Mouse (Mus musculus) hindbrain, postnatal 0 days (tissue): ENCODE results near the gene Gli3. TPM values are rescaled to one million over a fixed set of nuclear protein-coding genes. Genes with fewer than 3 reads are reported as not detected.

Source experiments
- ATAC-seq: fragments of 200-750 bp; cut with Nextera tagmentation; 2 replicates; pipeline ENCODE4 v1.8.0; 2017; ENCODE audit warnings: mild to moderate bottlenecking, moderate TSS enrichment, moderate library complexity
- DNase-seq: peaks from one replicate; pipeline ENCODE4 v3.0.0-alpha.2; 2015; ENCODE audit warnings: low spot score
- H3K27ac ChIP-seq: fragments of 300-500 bp; sonication (generic); 2 replicates; pipeline ENCODE4 v1.5.1; 2014; ENCODE audit warnings: mild to moderate bottlenecking
- H3K27me3 ChIP-seq: fragments of 300-500 bp; sonication (generic); 2 replicates; pipeline ENCODE4 v1.6.1; 2014; ENCODE audit warnings: low read length, mixed read lengths; ENCODE audit not compliant: insufficient read depth
- H3K36me3 ChIP-seq: fragments of 300-500 bp; sonication (generic); 2 replicates; pipeline ENCODE4 v1.6.1; 2014; ENCODE audit warnings: low read length, mixed read lengths; ENCODE audit not compliant: insufficient read depth
- H3K4me1 ChIP-seq: fragments of 300-500 bp; sonication (generic); 2 replicates; pipeline ENCODE4 v1.6.1; 2014; ENCODE audit warnings: antibody characterized with exemption, low read length, mixed read lengths; ENCODE audit not compliant: insufficient read depth
- H3K4me2 ChIP-seq: fragments of 300-500 bp; sonication (generic); 2 replicates; pipeline ENCODE4 v1.6.1; 2014; ENCODE audit warnings: low read depth, mild to moderate bottlenecking, low read length, moderate library complexity, mixed read lengths
- H3K4me3 ChIP-seq: fragments of 300-500 bp; sonication (generic); 2 replicates; pipeline ENCODE4 v1.5.1; 2014; ENCODE audit warnings: low read length
- H3K9ac ChIP-seq: fragments of 300-500 bp; sonication (generic); replicated peaks from 2 replicates; pipeline ENCODE4 v1.6.1; 2014; ENCODE audit warnings: mild to moderate bottlenecking, low read length, moderate library complexity, mixed read lengths
- H3K9me3 ChIP-seq: fragments of 300-500 bp; sonication (generic); 2 replicates; pipeline ENCODE4 v1.6.1; 2016; ENCODE audit warnings: low read length, mixed read lengths
- CTCF ChIP-seq: IDR thresholded peaks from 2 replicates; pipeline ENCODE4 v1.5.1; 2016; ENCODE audit warnings: antibody characterized with exemption, control low read depth, low read depth
- WGBS: fragments of 180-500 bp; shearing (Covaris S2); extraction: QIAGEN DNeasy Blood & Tissue Kit; methylation state at CpG from one replicate; pipeline ENCODE4 v1.1.7; 2014; 5-methylcytosine and 5-hydroxymethylcytosine counted together
- polyA plus RNA-seq: library from polyadenylated mRNA; unstranded; fragments of >200 nt; fragmentation: Nextera tagmentation; extraction: Ambion mirVana; gene quantifications from 2 replicates; pipeline ENCODE4 v1.2.1, GENCODE M21; 2015
- total RNA-seq: library from RNA; depleted of rRNA; stranded (reverse); fragments of >200 nt; gene quantifications from 2 replicates; pipeline ENCODE4 v1.2.3, GENCODE M21; 2014

Gene Gli3
- total and polyA plus RNA-seq, 2 experiments from 2014 or later, result 3.7 to 7.3 TPM

DNA sequence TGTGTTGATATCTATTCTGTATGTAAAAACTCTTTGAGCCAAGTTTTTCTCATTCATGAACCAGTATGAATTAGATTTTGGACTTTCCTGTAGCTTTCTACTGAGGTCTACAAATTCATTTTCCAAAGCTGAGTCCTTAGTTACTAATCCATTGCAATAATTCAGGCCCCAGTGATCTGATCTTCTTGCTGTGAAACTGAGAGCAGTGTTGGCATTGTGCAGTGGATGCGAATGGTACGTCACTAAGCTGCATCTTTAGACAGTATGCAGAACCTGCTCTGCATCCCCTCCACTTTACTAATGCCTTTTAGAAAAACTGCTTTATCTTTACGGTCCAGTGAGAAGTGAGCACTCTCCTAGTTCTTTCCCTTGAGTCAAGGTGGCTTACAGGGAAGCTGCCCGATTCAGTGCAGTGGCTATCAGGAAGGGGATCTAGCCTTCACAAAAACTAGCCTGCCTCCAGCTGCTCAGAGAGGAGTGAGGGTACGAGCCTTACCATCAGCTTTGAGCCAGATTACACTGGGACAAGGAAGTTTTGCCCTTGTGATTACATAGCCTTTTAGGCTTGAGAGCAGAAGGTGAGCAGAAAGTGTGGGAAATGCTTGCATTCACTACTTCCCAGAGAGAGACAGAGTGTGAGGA lies 155.1 kb downstream of the Gli3 start:
- no peak overlapping the region for H3K4me2 ChIP-seq
- 0 out of 2 replicates have a peak, but pooled peaks cover 5% of the 10 kb centered on the region for H3K4me1 ChIP-seq
- 57% methylated on average over 5 of the region's 5 CpGs for WGBS
- no peak overlapping the region for H3K9ac ChIP-seq
- no peak overlapping the region for H3K4me3 ChIP-seq
- TF ChIP-seq CTCF, result no peak
- no peak for ATAC-seq
- no peaks in the 10 kb centered on the region for H3K27me3 ChIP-seq
- no peak for DNase-seq
- no peaks in the 10 kb centered on the region for H3K9me3 ChIP-seq
- H3K27ac ChIP-seq, result no peak overlapping the region
- no peaks in the 10 kb centered on the region for H3K36me3 ChIP-seq

DNA sequence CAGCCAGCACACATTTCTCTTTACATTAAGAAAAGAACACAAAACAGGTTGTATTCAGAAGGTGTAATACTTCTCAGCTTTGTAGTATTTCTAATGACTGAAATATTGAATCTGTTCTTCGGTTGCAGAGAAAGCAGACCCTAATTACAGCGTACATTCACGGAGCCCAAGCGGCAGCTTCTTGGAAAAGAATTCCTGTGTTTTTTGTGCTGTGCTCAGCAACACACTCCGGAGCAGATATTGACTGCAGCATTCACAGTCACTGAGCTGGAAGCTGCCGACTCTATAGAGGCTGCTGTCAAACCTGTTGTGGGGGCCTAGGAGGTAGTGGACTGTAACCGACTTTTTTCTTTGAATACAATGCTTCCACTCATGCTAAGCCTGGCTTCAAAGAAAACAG lies 158.0 kb downstream of the Gli3 start:
- no peaks in the 10 kb centered on the region for H3K27me3 ChIP-seq
- peak; percentile 62; the same call in 1 of the 2 replicates for ATAC-seq
- no peak for TF ChIP-seq CTCF
- no peak overlapping the region for H3K9ac ChIP-seq
- DNase-seq, result peak; percentile 48
- 0 out of 2 replicates have a peak, but pooled peaks cover 10% of the 10 kb centered on the region for H3K4me1 ChIP-seq
- 9% methylated on average over 7 of the region's 7 CpGs for WGBS
- no peaks in the 10 kb centered on the region for H3K9me3 ChIP-seq
- H3K4me3 ChIP-seq, result no peak overlapping the region; the same call in 1 of the 2 replicates
- no peak overlapping the region for H3K27ac ChIP-seq
- H3K4me2 ChIP-seq, result peak overlapping the region; percentile 44
- no peaks in the 10 kb centered on the region for H3K36me3 ChIP-seq

DNA sequence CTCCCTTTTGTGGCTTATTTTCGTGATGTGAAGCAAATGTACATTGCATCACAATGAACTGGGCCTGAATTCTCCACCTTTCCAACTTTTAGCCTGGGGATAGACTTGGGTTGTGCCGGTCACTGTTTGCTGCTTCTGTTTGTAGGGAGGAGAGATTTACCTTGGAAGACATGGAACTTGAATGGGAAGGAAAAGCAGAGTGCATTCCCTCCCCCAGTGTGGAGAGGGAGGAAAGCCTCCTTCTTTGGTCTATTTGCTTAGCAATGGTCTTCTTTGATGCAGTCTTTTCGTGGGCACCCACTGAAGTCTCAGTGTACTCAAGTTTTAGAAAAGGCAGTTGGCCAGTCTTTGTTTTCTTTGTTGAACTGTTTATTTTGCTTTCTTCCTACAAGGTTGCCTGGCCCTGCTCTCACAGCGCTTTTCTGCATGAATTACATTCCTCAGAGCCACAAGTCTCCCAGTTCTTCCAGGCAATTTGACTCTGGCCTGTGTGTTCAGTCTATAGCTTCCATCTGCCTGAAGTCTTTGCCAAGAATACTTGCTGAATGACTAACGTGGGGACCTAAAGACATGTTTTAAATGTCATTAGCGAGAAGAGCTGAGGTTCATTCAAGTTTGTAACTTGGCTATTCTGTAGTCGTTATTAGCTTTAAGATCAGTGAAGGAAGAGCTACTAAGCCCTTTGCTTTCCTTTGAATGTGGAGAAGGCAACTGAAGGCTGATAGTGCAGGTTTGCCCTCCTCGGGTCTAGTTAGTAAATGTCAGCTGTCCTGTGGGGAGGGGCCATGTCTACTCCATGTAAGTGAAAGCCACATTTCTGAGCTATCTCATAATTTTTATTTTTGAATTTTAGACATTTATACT lies 161.7 kb downstream of the Gli3 start:
- WGBS, result 22% methylated on average over 8 of the region's 8 CpGs
- H3K4me2 ChIP-seq, result no peak overlapping the region
- DNase-seq, result peak; percentile 39
- H3K4me1 ChIP-seq, result 0 out of 2 replicates have a peak, but pooled peaks cover 10% of the 10 kb centered on the region
- no peaks in the 10 kb centered on the region for H3K9me3 ChIP-seq
- ATAC-seq, result peak; percentile 53; the same call in 1 of the 2 replicates
- H3K4me3 ChIP-seq, result no peak overlapping the region
- H3K27me3 ChIP-seq, result no peaks in the 10 kb centered on the region
- TF ChIP-seq CTCF, result no peak
- no peak overlapping the region for H3K27ac ChIP-seq
- no peaks in the 10 kb centered on the region for H3K36me3 ChIP-seq
- H3K9ac ChIP-seq, result no peak overlapping the region

DNA sequence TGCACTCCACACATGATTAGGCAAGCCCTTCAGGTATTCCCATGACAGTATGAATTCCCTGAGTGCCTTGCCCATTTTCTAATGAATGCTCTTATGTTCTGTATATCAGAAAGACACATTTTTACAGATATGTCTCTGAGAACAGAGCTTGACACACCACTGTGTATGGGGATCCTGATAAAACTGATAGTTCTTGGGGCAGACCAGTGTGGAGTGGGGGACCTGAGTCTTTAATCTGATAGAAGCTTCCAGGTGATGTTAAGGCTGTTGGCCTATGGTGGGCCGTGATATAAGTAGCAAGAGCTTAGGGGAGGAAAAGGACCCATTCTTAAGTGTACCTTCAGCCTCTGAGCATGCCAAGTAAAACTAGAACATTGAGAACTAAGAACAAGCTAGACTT lies 178.5 kb downstream of the Gli3 start:
- H3K4me2 ChIP-seq, result no peak overlapping the region
- ATAC-seq (no peak), DNase-seq (no peak)
- H3K9me3 ChIP-seq, result no peaks in the 10 kb centered on the region
- no peak overlapping the region for H3K4me3 ChIP-seq
- no peak for TF ChIP-seq CTCF
- 100% methylated on average over 1 of the region's 1 CpGs for WGBS
- no peaks in the 10 kb centered on the region for H3K4me1 ChIP-seq
- H3K27ac ChIP-seq, result no peak overlapping the region
- no peaks in the 10 kb centered on the region for H3K36me3 ChIP-seq
- no peaks in the 10 kb centered on the region for H3K27me3 ChIP-seq
- no peak overlapping the region for H3K9ac ChIP-seq

DNA sequence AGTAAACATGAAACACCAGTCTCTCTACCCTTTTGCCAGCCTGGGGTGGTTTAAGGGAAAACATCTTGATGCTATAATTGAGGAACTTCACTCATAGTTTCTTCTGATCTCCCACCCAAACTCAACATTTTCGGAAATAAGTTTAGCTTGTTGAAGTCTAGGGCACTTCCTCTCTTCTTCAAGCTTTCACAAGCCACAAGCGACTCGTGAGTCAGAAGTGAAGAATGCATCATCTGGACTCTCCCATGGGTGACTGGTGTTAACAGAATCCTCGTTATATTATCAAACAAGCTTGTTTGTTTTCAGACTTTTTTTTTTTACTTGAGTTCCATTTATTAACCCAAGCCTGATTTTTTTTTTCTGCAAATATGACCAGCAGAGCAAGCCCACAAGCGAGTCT lies 197.5 kb downstream of the Gli3 start:
- no peaks in the 10 kb centered on the region for H3K4me1 ChIP-seq
- 89% methylated on average over 5 of the region's 5 CpGs for WGBS
- no peak overlapping the region for H3K9ac ChIP-seq
- H3K27ac ChIP-seq, result no peak overlapping the region
- H3K4me2 ChIP-seq, result no peak overlapping the region
- TF ChIP-seq CTCF, result no peak
- DNase-seq (no peak), ATAC-seq (no peak)
- H3K9me3 ChIP-seq, result no peaks in the 10 kb centered on the region
- H3K36me3 ChIP-seq, result no peaks in the 10 kb centered on the region
- no peak overlapping the region for H3K4me3 ChIP-seq
- no peaks in the 10 kb centered on the region for H3K27me3 ChIP-seq

DNA sequence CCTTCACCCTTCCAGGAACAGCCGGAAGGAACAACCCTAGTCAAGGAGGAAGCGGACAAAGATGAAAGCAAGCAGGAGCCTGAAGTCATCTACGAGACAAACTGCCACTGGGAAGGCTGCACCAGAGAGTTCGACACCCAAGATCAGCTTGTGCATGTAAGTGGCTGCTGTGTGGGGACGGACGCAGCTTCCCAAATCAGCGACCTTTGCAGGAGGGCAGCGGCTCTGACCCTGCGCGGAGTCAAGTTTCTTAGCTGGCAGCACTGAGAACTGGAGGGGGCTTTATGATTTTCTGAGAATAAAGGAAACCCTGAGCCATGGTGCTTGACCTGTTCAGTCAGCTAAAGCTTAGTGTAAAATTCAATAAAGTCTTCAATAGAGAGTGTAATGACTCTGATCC lies 199.3 kb downstream of the Gli3 start:
- H3K4me2 ChIP-seq, result no peak overlapping the region
- WGBS, result 67% methylated on average over 10 of the region's 10 CpGs
- TF ChIP-seq CTCF, result no peak
- no peaks in the 10 kb centered on the region for H3K4me1 ChIP-seq
- ATAC-seq, result no peak
- H3K9ac ChIP-seq, result no peak overlapping the region
- H3K27ac ChIP-seq, result no peak overlapping the region
- H3K27me3 ChIP-seq, result no peaks in the 10 kb centered on the region
- H3K9me3 ChIP-seq, result no peaks in the 10 kb centered on the region
- DNase-seq, result no peak
- H3K36me3 ChIP-seq, result no peaks in the 10 kb centered on the region
- H3K4me3 ChIP-seq, result no peak overlapping the region
